Mouse (Mus musculus) induced T-regulatory cell, adult 2 months (primary cell): ENCODE measurements at regions not wholly inside any gene's neighbourhood (a gene's known extent, or its start where the extent isn't known, plus 50 kb on each side); places are given as distances from the start of the nearest gene placed in this dataset.
"Not testable (repeated sequence)": the region's sequence is repeated elsewhere in the genome, so short reads cannot be mapped to it uniquely, and the experiment has no call there.

Experiments
- DNase-seq: peaks from one replicate; pipeline ENCODE4 v3.0.0-alpha.2; 2012; ENCODE audit warnings: low read depth

DNA sequence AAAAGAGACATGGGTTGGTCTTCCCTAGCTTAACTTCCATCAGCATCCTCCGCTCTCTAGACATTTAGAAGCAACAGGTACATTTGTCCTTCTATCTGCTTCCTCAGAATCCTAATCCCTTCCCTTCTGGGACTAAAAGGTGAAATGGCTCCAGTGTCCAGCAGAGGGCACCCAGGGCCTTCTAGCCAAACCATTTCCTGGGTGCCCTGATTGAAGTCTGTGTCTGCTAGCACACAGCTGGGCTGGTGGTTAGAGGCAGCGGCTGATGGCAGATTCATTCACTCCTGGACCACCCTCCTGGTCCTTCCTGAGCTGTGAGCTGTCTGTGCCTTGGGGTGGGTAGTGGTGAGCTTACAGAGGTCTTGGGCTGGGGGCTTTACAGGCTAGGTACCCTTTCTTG is 76.5 kb upstream of the Col13a1 start:
- peak; percentile 45 for DNase-seq

DNA sequence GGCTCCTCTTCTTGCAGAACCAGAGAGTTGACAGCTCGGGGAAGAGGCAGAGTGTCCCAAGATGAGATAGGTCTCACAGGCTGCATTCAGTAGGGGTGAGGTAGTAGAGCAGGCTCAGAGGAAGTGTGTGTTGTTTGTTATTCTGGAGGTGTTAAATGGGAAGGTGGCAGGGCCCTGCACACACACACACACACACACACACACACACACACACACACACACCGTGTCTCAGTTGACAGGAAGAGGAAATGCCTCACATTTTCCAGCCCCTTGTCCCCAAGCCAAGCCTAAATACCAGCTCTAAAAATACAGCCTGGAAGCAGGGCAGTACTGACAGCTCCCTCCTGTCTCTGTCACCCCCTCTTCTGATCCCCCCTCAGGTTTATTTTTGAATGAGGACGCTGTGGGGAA is 70.9 kb upstream of the Col13a1 start:
- DNase-seq: no peak

DNA sequence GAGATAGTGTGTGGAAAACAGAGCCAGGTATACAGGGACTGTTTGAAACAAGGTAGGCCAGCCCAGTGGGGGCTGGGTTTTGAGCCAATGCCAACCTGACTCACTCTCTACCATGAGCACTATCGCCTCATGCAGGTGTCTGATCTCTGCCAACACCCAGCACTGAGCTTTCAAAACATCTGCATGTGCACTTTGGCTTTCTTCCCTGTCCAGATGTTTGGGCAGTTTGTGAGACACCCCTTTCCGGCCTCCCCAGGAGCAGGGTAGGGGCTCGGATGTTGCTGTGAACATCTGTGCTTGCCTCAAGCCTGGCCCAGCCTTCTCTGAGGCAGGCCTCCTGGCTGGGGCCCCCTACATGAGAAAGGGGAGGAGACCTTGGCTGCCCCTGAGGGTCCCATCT is 65.5 kb upstream of the Col13a1 start:
- DNase-seq: no peak

DNA sequence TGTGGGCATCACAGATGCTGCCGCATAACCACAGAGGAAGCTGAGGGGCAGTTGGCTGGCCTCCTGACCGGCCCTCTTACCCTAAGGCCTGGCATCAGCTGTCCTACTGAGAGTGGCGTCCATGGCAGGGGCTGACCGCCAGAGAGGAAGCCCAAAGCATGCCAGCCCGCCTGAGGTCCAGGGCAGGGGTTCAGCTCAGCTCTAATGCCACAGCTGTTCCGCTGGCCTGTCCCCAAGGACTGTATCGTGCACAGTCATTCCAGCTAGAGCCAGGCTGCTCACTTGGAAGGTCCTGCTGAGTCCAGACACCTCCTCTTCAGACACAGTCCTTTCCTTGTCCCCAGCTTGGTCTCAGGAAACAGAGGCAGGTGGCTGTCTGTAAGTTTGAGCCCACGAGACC is 61.0 kb upstream of the Col13a1 start:
- DNase-seq: no peak

DNA sequence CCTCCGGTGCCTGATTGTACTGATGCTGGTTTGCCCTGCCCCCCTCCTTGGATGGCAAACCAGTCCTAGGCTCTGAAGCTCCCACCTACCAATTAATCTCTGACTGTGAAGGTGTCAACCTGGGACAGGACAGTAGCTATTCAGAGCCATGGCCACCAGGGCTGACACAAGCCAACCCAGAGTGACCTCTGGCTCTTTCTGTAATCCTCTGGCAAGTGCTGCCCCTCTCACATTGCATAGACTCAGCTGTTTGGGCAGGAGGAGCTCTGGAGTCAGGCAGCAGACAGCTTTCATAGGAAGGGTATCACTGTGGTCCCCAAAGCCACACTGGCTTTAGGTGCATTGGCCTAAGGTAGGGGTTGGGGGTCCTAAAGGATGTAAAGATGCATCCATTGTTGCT is 59.7 kb upstream of the Col13a1 start:
- no peak for DNase-seq

DNA sequence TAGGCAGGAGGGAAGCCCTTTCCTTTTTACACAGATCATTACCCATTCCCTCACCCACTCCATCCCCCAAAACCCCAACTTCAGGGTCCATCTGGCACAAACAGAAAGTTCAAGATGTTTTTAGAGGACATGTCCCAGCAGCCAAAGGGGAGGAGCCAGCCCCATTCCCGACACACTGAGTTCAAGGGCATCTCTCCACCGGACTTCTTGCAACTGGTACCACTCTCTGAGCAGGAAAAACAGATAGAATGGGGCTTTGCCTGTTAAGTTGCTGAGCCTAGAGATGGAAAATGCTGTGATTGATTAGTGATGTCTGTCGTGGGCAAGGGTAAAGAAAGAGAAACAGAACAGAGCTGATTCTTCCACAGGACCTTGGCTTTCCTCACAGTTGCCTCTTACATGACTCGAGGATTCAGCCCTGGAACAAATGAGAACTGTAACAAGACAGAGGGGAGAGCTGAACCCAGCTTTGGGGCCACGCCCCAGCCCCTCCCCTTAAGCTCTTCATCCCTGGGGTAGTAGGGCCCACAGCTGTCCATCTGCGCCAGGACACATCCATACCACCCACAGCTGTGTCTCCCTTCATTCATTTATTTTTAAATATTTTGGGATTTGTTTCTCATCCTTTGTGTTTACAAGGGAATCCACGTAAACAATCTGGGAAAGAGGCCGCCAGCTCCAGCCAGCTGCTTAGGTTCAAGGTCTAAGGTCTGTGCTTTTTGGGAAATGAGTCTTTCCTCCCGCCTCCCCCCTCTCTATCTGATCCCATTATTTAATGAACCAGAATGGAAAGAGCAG is 58.7 kb upstream of the Col13a1 start:
- DNase-seq: no peak

DNA sequence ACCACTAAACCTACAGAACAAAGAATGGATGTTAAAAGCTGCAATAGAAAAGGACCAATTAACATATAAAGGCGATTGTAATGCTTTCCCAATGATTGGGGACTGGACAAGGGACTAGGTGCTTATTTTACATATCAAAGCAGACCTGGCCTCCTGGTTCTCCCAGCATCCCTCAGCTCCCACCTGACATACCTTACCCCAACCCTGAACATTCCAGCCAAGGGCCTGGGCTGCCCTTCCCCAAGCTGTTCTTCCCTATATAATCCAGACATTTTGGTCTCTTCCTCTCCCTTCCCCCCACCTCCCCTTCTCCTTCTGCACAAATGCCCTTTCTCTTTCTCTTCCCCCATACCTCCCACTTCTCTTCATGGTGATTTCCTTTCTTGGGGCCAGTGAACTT is 57.9 kb upstream of the Col13a1 start:
- no peak for DNase-seq

DNA sequence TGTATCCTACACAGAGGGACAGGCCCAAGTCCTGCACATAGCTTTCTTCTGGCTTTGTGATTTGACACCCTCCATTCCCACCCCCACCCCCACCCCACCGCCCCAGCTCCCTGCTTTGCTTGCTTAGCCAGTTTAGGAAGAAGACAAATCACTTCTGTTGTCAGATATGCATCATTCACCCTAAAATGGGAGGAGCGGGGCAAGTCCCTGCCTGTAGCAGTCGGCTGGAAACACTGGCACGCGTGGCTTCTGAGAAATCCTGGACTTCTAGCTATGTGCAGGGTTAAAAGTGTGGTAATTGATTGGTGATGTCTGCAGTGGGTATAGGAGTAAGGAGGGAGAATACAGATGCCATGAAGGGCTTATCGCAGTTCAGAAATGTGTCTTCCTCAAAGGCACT is 55.4 kb upstream of the Col13a1 start:
- DNase-seq: no peak

DNA sequence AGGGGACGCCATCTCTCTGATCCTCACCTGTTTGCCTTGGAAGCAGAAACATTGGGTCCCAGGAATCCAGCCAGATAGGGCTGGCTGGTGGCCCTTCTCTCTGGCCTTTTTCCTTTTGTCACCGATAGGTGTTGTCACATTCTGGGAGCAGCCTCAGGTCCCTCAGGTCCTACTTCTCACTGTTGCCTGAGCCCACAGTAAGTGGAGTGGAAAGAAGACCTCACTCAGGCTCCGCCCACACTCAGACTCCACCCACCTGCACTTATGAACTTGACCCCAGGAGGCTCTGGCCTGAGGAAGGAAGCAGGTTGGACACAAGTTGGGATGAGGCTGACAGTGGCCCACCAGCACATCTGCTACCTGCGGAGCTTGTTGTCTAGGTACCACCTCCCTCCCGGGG is 54.8 kb upstream of the Col13a1 start:
- DNase-seq: no peak

DNA sequence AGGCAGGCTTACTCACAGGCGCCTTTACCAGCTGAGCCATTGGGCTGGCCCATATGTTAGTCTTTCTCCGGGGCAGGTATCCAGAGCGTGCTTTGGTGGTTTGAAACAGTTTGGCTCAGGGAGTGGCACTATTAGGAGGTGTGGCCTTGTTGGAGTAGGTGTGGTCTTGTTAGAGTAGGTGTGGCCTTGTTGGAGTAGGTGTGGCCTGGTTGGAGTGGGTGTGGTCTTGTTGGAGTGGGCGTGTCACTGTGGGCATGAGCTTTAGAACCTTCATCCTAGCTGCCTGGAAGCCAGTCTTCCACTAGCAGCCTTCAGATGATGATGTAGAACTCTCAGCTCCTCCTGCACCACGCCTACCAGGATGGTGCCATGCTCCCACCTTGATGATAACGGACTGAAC is 53.1 kb upstream of the Col13a1 start:
- not testable (repeated sequence) for DNase-seq

DNA sequence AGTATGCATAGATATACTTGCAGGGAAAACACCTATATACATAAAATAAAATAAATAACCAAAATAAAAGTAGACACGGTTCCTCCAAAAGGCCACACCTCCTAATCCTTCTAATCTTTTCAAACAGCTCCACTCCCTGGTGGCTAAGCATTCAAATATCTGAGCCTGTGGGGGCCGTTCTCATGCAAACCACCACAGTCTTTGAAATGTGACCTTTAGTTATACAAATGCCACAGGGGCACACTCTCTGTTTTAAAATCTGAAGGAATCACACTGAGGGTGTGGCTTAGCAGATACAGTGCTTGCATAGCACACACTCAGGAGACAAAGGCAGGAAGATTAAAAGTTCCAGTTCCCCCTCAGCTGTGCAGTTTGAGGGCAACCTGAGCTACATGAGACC is 50.4 kb upstream of the Col13a1 start:
- no peak for DNase-seq
